Mouse (Mus musculus) left cerebral cortex, adult 2 months (tissue): ENCODE data around the gene Slc17a1. TPM values are rescaled to one million over a fixed set of nuclear protein-coding genes. Genes with fewer than 3 reads are reported as not detected.

Experiments
- DNase-seq, 2 experiments: peaks; one replicate each; pipeline ENCODE4 v3.0.0; 2021 to 2022; ENCODE audit warnings: low spot score in 2 of 2, mixed read lengths in 1 of 2; ENCODE audit errors: extremely low spot score in 1 of 2
- H3K27ac ChIP-seq: fragments of 200-600 bp; 2 replicates; pipeline ENCODE4 v1.8.1; 2022
- H3K4me3 ChIP-seq: fragments of 200-600 bp; 2 replicates; pipeline ENCODE4 v1.8.1; 2022
- CTCF ChIP-seq: fragments of 200-600 bp; IDR thresholded peaks from 2 replicates; pipeline ENCODE4 v1.8.1; 2022; ENCODE audit warnings: antibody characterized with exemption, mild to moderate bottlenecking, moderate library complexity
- intact Hi-C: fragments of 180-260 bp; cut with DNase I; formaldehyde crosslinking; loops from one replicate; pipeline ENCODE4 v1.15.1; 2025
- total RNA-seq, 2 experiments: library from RNA; stranded (reverse); gene quantifications; 2 replicates each; pipeline ENCODE4 v1.2.3; 2021

The Slc17a1 gene
- total RNA-seq, 2 experiments from 2014 or later, result not detected

DNA sequence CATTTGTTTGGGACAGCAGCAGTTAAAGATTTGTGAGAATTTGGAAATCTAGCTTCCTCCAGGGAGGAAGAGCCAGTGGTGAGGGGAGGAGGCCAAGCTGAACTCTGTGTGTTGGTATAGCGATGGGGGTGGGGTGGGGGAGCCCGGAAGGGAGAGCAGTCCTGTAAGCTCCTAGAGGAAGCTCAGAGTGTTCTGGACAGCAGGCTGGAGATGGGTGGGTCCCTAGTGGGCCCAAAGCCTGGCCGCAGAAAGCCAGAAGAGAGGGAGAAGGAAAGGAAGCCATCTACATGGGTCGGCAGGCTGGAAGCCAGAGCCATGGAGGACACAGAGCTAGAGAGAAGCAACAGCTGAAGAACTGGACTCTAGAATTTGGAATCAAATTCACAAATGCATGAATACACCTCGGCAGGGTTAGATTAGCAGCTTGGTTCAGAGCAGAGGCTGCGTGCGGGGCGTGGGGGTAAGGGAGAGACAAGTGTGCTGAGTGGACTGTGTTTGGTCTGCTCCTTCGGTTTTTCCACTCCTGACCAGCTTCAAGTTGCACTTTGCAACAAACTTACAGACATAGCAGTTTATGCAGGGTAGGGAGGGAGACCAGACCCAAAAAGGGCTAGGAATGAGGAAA, 1.4 kb upstream of the Slc17a1 start:
- intact Hi-C loops, result no loop called here
- Histone ChIP-seq H3K27ac (no peak overlapping the region), H3K4me3 (no peak overlapping the region)
- no peak for DNase-seq
- TF ChIP-seq CTCF, result no peak

DNA sequence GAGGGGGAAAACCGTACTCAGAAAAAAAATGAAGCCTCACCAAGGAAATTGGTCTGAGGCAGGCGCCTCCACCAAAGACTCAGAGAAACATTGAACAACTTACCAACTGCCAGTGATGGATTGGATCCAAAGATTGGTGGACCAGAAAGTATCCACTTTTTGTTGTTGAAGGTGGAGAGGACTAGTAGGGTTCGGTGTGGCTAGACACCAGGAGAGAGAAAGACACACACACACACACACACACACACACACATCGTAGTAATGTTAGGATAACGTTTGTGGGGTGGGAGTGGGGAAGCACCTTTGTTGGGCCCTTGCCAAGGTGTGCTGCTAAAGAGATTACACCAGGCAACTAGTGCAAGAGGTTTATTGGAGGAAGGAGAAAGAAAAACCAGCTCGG, 550 bp upstream of the Slc17a1 start:
- no peak for TF ChIP-seq CTCF
- DNase-seq, result no peak
- intact Hi-C loops, result no loop called here
- Histone ChIP-seq H3K27ac (no peak overlapping the region), H3K4me3 (no peak overlapping the region)

DNA sequence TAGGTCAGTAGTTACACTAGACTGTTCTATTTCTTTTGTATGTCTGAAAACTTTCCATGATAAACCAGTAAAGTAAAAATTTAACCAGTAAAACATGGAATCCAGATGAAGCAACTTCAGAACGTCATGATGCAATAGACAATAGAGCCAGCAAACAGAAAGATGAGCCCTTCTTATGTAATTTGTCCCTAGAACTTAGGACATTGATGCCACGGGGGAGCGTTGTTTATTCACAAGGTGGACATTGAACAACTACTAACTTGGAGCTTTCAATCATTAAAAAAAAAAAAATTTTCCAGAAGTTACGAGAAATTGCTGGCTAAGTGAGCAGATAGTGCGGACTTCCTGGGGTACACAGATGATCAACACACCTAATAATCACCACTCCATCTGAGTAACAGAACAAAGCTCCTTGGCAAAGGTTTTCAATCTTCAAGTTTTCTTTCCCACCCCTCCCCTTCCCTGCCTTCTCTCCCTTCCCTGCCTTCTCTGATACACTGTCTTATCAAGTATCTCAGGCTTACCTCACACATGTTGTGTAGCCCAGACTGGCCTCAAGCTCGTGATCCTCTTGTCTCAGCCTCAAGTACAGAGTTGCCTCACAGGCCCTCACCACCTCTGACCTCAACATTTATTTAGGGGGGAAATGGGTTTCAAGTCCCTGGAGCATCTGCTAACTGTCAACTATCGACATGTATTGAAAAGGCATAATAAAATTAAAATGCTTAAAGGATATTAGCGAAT, 1.4 kb downstream of the Slc17a1 start:
- DNase-seq, result no peak
- Histone ChIP-seq H3K27ac (no peak overlapping the region), H3K4me3 (no peak overlapping the region)
- no peak for TF ChIP-seq CTCF
- intact Hi-C loops, result no loop called here

DNA sequence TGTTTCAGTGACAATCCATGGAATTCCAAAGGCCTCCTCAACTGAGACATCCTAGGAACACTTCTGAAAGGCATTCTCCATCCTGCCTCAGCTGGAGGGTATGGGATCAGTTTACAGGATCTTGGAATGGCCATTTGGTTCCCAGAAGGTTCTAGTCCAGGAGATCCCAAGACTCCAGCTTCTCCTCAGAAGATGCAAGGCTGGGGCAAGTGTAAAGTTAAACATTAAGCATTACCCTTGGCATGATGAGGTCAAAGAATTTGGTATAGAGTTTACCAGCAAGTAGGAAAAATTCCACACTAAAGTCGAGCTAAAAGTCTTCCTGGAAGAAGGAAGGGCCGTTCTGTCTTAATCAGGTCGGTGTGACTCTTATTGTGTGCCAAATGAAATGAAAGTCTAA, 2.4 kb downstream of the Slc17a1 start:
- DNase-seq, result no peak
- intact Hi-C loops, result no loop called here
- no peak for TF ChIP-seq CTCF
- Histone ChIP-seq H3K4me3 (no peak overlapping the region), H3K27ac (no peak overlapping the region)

DNA sequence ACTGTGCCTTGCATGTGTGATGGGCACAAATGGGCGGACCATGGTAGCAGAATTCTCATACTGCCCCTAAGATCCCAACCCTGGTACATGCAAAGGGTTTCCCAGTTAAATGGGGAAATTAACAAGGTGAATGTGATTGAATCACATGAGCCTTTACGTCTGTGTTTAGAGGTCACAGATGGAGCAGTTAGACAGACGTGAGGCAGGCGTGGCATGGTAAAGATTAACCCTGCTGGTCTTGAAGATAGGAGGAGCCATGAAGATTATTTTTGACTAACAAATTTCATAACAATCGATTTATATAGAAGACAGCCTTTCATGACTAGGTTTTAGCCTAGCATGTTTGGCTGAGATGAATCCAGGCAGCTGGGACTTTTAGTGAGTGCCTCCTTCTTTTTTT, 5.6 kb downstream of the Slc17a1 start:
- intact Hi-C loops, result no loop called here
- Histone ChIP-seq H3K27ac (no peak overlapping the region), H3K4me3 (no peak overlapping the region)
- TF ChIP-seq CTCF, result no peak
- no peak for DNase-seq

DNA sequence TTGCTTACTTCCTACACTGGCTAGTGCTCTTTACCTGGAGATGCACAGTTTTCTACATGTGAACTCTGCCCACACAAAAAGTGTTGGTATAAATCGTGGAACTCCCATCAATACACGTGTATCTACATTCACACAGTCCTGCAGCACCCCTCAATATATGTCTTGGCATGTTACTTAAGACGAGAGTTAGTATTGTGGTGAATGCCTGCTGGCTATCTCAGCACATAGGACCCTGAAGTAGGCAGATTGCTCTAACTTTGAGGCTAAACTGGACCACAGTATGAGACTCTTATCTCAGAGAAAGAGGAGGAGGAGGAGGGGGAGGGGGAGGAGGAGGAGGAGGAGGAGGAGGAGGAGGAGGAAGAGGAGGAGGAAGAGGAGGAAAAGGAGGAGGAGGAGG, 11.6 kb downstream of the Slc17a1 start:
- no peak overlapping the region for H3K4me3 ChIP-seq
- TF ChIP-seq CTCF, result no peak
- DNase-seq, result no peak
- intact Hi-C loops, result no loop called here
- no peak overlapping the region for H3K27ac ChIP-seq

DNA sequence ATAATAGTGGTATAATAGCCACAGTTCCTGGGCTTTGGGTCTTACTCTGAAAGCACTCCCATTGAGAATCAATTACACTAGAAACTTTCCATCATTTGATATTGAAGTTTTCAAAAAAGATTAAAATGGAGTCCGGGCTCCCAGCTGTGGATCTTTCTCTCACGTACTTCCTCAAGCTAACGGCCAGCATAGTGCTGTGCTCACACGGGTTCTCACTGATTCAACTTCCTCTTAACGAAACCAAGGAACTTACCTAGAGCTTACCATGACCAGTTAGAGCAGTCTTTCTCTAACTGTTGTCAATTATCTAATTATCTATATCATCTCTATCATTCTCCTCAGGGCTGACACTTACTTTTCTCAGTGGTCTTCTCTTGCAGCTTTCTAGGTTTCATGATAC, 12.1 kb downstream of the Slc17a1 start:
- no peak for DNase-seq
- Histone ChIP-seq H3K27ac (no peak overlapping the region), H3K4me3 (no peak overlapping the region)
- intact Hi-C loops, result no loop called here
- no peak for TF ChIP-seq CTCF

DNA sequence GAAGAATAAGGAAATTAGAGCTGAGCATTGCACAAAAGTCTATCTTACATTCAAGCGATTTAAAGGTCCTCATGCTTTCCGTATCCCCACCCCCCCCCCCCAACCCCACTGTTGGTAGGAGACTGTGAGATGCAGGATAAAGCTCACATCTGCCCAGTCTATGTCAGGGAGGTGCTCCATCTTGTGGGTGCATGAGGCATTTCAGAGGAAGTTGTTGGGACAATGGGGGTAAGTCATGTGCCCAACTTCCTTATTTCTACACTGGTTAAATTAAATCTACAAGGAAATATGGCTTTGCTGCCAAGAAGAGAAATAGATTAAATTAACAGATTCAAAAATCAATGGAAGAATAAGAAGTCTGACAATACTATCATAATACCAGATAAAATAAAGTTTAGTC, 18.0 kb downstream of the Slc17a1 start:
- H3K4me3 ChIP-seq, result no peak overlapping the region
- H3K27ac ChIP-seq, result no peak overlapping the region
- TF ChIP-seq CTCF, result peak; percentile 47
- no peak for DNase-seq
- intact Hi-C loops, result loop anchor here (2.0 kb wide), 1 partner anchor 51 kb away; no protein-coding TSS in a partner anchor

DNA sequence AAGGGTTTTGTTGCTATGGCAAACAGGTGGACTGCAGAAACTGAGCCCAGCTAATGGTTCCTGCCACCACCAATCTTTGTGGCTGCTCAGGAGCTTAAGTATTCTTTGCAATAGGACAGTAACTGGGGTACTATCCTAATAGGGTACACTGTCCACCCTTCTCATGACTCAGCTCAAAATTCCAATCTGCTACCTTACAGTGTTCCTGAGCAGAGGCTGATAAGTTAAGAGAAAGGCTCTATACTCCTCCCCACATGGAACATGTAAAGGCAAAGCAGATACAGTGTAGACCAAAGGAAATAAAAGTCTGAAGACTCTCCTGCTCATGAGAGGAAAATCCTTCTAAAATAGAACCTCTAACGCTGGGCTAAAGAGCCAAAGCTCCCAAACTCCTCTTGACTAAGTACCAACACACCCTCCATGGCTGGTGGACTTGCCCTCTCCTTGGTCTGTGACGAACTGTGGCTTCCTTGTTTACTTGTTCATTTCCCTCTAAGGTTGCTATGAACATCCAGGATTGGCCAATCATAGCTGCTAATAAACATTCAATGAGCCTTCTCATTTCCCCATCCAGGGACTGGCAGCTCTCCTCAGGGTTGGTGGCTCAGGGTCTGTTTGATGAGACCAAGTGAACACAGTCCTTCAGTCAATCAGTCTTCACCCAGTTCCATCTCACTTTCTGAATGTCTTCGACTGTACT, 19.6 kb downstream of the Slc17a1 start:
- intact Hi-C loops, result no loop called here
- TF ChIP-seq CTCF, result no peak
- no peak overlapping the region for H3K27ac ChIP-seq
- no peak for DNase-seq
- H3K4me3 ChIP-seq, result no peak overlapping the region

DNA sequence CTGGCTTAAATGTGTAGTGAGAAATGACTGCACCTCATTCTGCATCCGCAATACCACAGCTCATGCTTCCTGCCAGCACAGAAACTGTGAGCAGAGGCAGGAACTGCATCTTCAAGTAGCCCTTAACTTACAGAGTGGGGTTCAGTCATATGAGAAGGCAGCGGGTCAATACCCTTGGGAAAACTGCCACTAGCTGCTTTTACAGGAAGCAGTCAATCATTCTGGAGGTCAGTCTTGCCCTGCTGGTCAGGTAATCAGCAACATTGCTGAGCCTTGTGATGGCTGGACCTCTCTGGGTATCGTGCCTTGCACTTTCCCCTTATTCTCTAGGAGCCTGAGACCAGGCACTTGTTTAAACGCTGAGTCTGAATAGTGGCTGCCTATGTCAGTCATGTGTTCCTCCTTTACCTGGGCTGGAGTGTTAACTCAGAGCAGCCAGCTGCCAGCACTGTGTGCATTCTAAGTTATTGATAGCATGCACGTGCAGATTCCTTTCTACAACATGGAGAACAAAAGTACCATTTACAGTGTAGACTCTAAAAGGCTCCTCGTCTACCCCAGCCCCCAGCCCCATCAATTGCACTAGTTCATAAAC, 21.6 kb downstream of the Slc17a1 start:
- DNase-seq, result no peak
- Histone ChIP-seq H3K4me3 (no peak overlapping the region), H3K27ac (no peak overlapping the region)
- no peak for TF ChIP-seq CTCF
- intact Hi-C loops, result no loop called here

DNA sequence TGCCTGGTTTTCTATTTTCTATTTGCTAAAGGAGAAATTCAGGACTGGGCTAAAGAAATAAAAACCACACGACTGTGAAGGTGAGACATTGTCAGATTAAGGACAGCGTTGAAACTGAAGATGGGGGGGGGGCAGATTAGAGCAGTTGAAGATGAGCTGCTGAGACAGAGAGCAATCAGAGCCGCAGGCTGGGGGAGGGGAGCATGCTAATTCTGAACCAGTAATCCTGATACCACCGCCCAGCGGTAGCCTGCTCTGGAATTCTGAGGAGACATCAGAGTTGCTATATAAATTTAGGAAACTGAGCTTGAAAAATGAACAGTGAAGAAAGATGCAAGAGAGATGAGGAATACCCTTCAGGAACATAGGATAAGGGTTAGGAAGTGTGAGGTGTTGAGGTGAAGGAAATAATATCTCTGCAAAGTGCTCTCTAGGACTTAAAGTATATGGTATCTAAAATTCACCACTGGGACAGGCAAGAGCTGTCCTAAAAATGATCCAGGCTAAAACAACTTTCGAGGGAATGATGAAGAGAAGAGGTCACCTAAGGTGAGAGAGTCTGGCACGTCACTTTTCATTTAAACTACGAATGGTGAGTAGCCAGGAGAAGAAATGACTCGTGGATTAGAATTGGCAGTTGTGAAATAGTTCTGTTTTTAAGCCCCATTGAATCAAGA, 25.2 kb downstream of the Slc17a1 start:
- intact Hi-C loops, result no loop called here
- no peak overlapping the region for H3K27ac ChIP-seq
- no peak for DNase-seq
- no peak overlapping the region for H3K4me3 ChIP-seq
- no peak for TF ChIP-seq CTCF

DNA sequence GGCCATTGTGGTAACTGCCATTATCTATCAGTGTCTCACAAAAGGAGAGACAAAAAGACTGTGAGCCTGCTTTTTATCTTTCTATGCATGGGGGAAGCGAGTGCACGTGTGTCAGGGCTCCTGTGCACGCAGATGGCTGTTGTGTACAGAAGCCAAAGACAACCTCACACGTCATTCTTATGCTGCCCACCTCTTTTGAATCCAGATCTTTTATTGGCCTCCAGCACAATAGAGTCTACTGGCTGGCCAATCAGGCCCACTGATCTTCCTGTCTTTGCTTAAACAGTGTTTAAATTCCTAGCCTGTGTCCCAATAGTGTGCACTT, 25.7 kb downstream of the Slc17a1 start:
- intact Hi-C loops, result no loop called here
- TF ChIP-seq CTCF, result no peak
- DNase-seq, result no peak
- no peak overlapping the region for H3K27ac ChIP-seq
- no peak overlapping the region for H3K4me3 ChIP-seq
